Mouse (Mus musculus) liver, embryonic 14.5 days (tissue): ENCODE results near the gene Hmga1b.

Source experiments
- CTCF ChIP-seq: IDR thresholded peaks from 2 replicates; pipeline ENCODE4 v1.5.1; 2016; ENCODE audit warnings: antibody characterized with exemption, low read depth, control low read depth
- EP300 ChIP-seq: IDR thresholded peaks from 2 replicates; pipeline ENCODE4 v1.6.1; 2016; ENCODE audit warnings: antibody characterized with exemption, low read depth

GRCm38 (mm10) chr11:120736424-120736823, 26.2 kb upstream of the Hmga1b start:
- TF ChIP-seq CTCF (no peak), EP300 (no peak)
